Mouse (Mus musculus) lung, embryonic 15.5 days (tissue): ENCODE results near the gene Adck1. TPM values are rescaled to one million over a fixed set of nuclear protein-coding genes. Genes with fewer than 3 reads are reported as not detected.

Experiments used
- ATAC-seq: fragments of 200-750 bp; cut with Nextera tagmentation; 2 replicates; pipeline ENCODE4 v1.8.0; 2017; ENCODE audit warnings: moderate number of reproducible peaks, borderline replicate concordance; ENCODE audit not compliant: low FRiP score, low TSS enrichment; ENCODE audit errors: extremely low read depth
- H3K27ac ChIP-seq: fragments of 300-500 bp; sonication (generic); 2 replicates; pipeline ENCODE4 v1.5.1; 2015; ENCODE audit warnings: moderate library complexity, mild to moderate bottlenecking, inconsistent platforms
- H3K27me3 ChIP-seq: fragments of 300-500 bp; sonication (generic); 2 replicates; pipeline ENCODE4 v1.6.1; 2015; ENCODE audit warnings: inconsistent platforms
- H3K36me3 ChIP-seq: fragments of 300-500 bp; sonication (generic); 2 replicates; pipeline ENCODE4 v1.6.1; 2015; ENCODE audit warnings: inconsistent platforms
- H3K4me1 ChIP-seq: fragments of 300-500 bp; sonication (generic); 2 replicates; pipeline ENCODE4 v1.6.1; 2015; ENCODE audit warnings: inconsistent platforms
- H3K4me2 ChIP-seq: fragments of 300-500 bp; sonication (generic); 2 replicates; pipeline ENCODE4 v1.6.1; 2015; ENCODE audit warnings: inconsistent platforms, mild to moderate bottlenecking, moderate library complexity
- H3K4me3 ChIP-seq: fragments of 300-500 bp; sonication (generic); 2 replicates; pipeline ENCODE4 v1.5.1; 2015; ENCODE audit warnings: mild to moderate bottlenecking, inconsistent platforms
- H3K9ac ChIP-seq: fragments of 300-500 bp; sonication (generic); 2 replicates; pipeline ENCODE4 v1.6.1; 2015; ENCODE audit warnings: inconsistent platforms
- H3K9me3 ChIP-seq: fragments of 300-500 bp; sonication (generic); 2 replicates; pipeline ENCODE4 v1.6.1; 2016; ENCODE audit warnings: inconsistent platforms
- WGBS: fragments of 180-500 bp; shearing (Covaris S2); methylation state at CpG from one replicate; pipeline ENCODE4 v1.1.7; 2015; 5-methylcytosine and 5-hydroxymethylcytosine counted together
- polyA plus RNA-seq: library from polyadenylated mRNA; unstranded; fragments of >200 nt; fragmentation: Nextera tagmentation; extraction: Ambion mirVana; gene quantifications from 2 replicates; pipeline ENCODE4 v1.2.1, GENCODE M21; 2015

Adck1 gene
- polyA plus RNA-seq, 1 experiment from 2014 or later: 18.9 TPM

DNA sequence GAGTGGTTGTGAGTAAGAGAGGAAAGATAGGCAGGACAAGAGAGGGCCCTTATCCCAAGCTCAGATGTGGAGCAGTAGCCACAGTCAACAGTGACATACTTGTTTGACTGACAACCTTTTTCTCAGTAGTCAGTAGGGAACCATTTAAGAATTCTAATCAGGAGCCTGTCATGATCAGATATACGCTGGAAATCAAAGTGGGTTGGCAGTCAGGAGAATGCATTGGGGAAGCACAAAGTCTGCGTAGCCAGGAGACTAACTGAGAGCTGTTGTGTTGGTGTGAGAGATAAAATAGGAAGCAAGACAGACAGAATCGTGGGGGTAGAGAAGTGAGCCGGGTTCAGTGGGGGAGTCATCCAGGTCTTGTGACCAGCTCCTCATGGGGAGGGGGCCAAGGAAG lies 71.9 kb downstream of the Adck1 start:
- Histone ChIP-seq H3K9ac (no peak overlapping the region), H3K36me3 (no peaks in the 10 kb centered on the region), H3K9me3 (no peaks in the 10 kb centered on the region), H3K4me1 (no peaks in the 10 kb centered on the region), H3K4me3 (no peak overlapping the region), H3K27me3 (no peaks in the 10 kb centered on the region), H3K27ac (no peak overlapping the region), H3K4me2 (no peak overlapping the region)
- ATAC-seq: no peak
- 81% methylated on average over 4 of the region's 4 CpGs for WGBS

- H3K9ac ChIP-seq: no peak overlapping the region
- 87% methylated on average over 7 of the region's 7 CpGs for WGBS
- no peak overlapping the region for H3K4me2 ChIP-seq
- no peak overlapping the region for H3K4me3 ChIP-seq
- H3K27me3 ChIP-seq: no peaks in the 10 kb centered on the region
- no peak overlapping the region for H3K27ac ChIP-seq
- no peaks in the 10 kb centered on the region for H3K36me3 ChIP-seq
- no peaks in the 10 kb centered on the region for H3K9me3 ChIP-seq
- no peak for ATAC-seq
- H3K4me1 ChIP-seq: no peaks in the 10 kb centered on the region
Observed at GRCm38 (mm10) chr12:88433171-88433570, 72.8 kb downstream of the Adck1 start.

DNA sequence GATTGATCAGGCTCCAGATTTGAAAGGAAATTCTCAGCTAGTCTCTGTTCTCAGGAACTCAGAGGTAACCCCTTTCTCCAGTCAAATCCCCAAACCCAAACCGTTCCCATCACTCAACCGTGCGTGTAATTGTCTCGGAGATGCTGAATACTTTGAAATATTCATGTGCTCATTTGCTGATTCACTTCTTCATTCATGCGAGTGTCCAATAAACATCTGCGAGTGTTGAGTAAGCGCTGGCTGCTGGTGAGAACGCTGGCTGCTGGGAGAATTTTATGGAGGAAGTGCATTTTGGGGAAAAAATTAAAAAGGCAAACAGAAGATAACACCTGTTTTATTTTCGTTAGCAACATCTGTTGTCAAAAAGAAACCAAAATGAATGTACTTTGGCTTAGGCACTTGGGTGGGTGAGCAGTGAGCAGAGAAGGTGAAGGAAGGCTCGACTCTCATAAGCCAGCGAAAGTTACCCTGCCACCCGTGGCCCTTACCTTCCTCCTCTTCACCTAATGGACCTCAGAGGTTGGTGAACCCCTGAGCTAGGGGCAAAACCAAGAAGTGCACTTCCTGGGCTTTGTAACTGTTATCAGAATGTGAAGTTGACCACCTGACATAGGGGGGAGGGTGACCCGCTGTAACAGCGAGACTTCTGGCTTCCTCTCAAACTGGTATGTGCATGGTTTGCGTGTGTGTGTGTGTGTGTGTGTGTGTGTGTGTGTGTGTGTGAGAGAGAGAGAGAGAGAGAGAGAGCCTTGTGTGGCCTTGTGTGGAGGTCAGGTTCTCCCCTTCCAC lies 76.8 kb downstream of the Adck1 start:
- H3K4me3 ChIP-seq: no peak overlapping the region
- 66% methylated on average over 15 of the region's 15 CpGs for WGBS
- H3K27me3 ChIP-seq: no peaks in the 10 kb centered on the region
- H3K27ac ChIP-seq: no peak overlapping the region
- no peak for ATAC-seq
- H3K4me2 ChIP-seq: no peak overlapping the region
- H3K4me1 ChIP-seq: no peaks in the 10 kb centered on the region
- H3K9me3 ChIP-seq: no peaks in the 10 kb centered on the region
- no peak overlapping the region for H3K9ac ChIP-seq
- no peaks in the 10 kb centered on the region for H3K36me3 ChIP-seq

DNA sequence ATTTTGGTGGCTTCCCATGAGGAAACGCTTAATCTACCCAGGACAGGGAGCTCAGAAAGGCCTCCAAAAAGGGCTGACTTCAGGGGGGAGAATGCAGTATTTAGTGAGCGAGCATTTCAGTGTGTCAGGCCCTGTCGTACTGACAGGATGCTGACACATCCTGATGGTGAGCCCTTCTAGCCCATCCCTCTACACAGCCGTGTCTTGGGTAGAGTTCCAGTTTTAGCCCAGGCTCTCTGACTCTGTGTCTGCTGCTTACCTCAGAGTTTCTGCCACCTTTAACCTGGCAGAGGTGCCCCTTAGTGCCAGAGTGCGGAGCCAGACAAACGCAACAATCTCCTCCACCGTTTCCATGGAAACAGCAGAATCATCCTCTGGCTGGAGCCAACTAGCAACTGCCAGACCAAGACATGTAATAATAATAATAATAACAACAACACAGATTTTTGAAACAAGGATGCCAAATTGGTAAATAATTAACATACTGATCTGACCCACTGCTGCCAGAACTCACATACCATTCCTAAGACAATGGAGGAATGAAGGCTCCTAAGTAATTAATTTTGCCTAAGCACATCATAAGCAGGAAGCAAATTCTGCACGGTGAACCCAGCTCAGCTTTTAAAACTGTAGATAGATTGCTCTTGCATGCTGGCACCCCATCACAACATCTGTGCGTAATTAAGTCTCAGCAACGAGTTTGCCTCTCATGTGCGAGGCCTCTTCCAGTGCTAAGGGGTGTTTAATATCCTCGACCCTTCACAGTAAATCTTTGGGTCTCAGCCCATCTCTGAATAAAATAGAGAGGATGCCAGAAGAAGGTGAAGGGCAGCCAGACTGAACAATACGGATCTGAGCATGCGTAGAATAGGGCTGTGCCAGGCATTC lies 81.8 kb downstream of the Adck1 start:
- no peaks in the 10 kb centered on the region for H3K27me3 ChIP-seq
- H3K4me1 ChIP-seq: no peaks in the 10 kb centered on the region
- no peaks in the 10 kb centered on the region for H3K9me3 ChIP-seq
- 75% methylated on average over 14 of the region's 14 CpGs for WGBS
- H3K36me3 ChIP-seq: no peaks in the 10 kb centered on the region
- H3K4me3 ChIP-seq: no peak overlapping the region
- no peak overlapping the region for H3K9ac ChIP-seq
- no peak overlapping the region for H3K4me2 ChIP-seq
- no peak overlapping the region for H3K27ac ChIP-seq
- ATAC-seq: no peak

- H3K27me3 ChIP-seq: no peaks in the 10 kb centered on the region
- no peak overlapping the region for H3K4me2 ChIP-seq
- 66% methylated on average over 5 of the region's 5 CpGs for WGBS
- no peaks in the 10 kb centered on the region for H3K4me1 ChIP-seq
- no peaks in the 10 kb centered on the region for H3K36me3 ChIP-seq
- no peak for ATAC-seq
- H3K9me3 ChIP-seq: no peaks in the 10 kb centered on the region
- no peak overlapping the region for H3K4me3 ChIP-seq
- no peak overlapping the region for H3K9ac ChIP-seq
- H3K27ac ChIP-seq: no peak overlapping the region
Observed at GRCm38 (mm10) chr12:88444040-88444439, 83.7 kb downstream of the Adck1 start.

GRCm38 (mm10) chr12:88445471-88445870 lies 85.1 kb downstream of the Adck1 start:
- Histone ChIP-seq H3K4me1 (no peaks in the 10 kb centered on the region), H3K9me3 (no peaks in the 10 kb centered on the region), H3K9ac (no peak overlapping the region), H3K27me3 (no peaks in the 10 kb centered on the region), H3K4me2 (no peak overlapping the region), H3K36me3 (no peaks in the 10 kb centered on the region), H3K27ac (no peak overlapping the region), H3K4me3 (no peak overlapping the region)
- ATAC-seq: no peak
- WGBS: 90% methylated on average over 3 of the region's 3 CpGs

GRCm38 (mm10) chr12:88450658-88451563 lies 90.6 kb downstream of the Adck1 start:
- no peak overlapping the region for H3K27ac ChIP-seq
- 89% methylated on average over 4 of the region's 4 CpGs for WGBS
- no peaks in the 10 kb centered on the region for H3K36me3 ChIP-seq
- H3K9ac ChIP-seq: no peak overlapping the region
- H3K4me3 ChIP-seq: no peak overlapping the region
- H3K4me1 ChIP-seq: no peaks in the 10 kb centered on the region
- H3K9me3 ChIP-seq: no peaks in the 10 kb centered on the region
- H3K4me2 ChIP-seq: no peak overlapping the region
- ATAC-seq: no peak
- H3K27me3 ChIP-seq: no peaks in the 10 kb centered on the region

GRCm38 (mm10) chr12:88454701-88455410 lies 94.5 kb downstream of the Adck1 start:
- Histone ChIP-seq H3K36me3 (no peaks in the 10 kb centered on the region), H3K9me3 (no peaks in the 10 kb centered on the region), H3K27ac (no peak overlapping the region), H3K4me3 (no peak overlapping the region), H3K9ac (no peak overlapping the region), H3K27me3 (no peaks in the 10 kb centered on the region), H3K4me1 (no peaks in the 10 kb centered on the region), H3K4me2 (no peak overlapping the region)
- 53% methylated on average over 12 of the region's 12 CpGs for WGBS
- no peak for ATAC-seq

- no peak overlapping the region for H3K9ac ChIP-seq
- no peak for ATAC-seq
- 93% methylated on average over 1 of the region's 1 CpGs for WGBS
- H3K4me1 ChIP-seq: no peaks in the 10 kb centered on the region
- H3K4me3 ChIP-seq: no peak overlapping the region
- H3K4me2 ChIP-seq: no peak overlapping the region
- H3K9me3 ChIP-seq: no peaks in the 10 kb centered on the region
- no peak overlapping the region for H3K27ac ChIP-seq
- H3K27me3 ChIP-seq: no peaks in the 10 kb centered on the region
- H3K36me3 ChIP-seq: no peaks in the 10 kb centered on the region; the same call in 1 of the 2 replicates
Observed at GRCm38 (mm10) chr12:88457021-88457420, 96.7 kb downstream of the Adck1 start.

GRCm38 (mm10) chr12:88458936-88459335 lies 98.6 kb downstream of the Adck1 start:
- 88% methylated on average over 12 of the region's 12 CpGs for WGBS
- no peak for ATAC-seq
- Histone ChIP-seq H3K9ac (no peak overlapping the region), H3K36me3 (no peaks in the 10 kb centered on the region; the same call in 1 of the 2 replicates), H3K27ac (no peak overlapping the region), H3K9me3 (no peaks in the 10 kb centered on the region), H3K4me3 (no peak overlapping the region), H3K4me1 (no peaks in the 10 kb centered on the region), H3K4me2 (no peak overlapping the region), H3K27me3 (no peaks in the 10 kb centered on the region)

- WGBS: 68% methylated on average over 1 of the region's 1 CpGs
- H3K4me1 ChIP-seq: no peaks in the 10 kb centered on the region
- no peak overlapping the region for H3K27ac ChIP-seq
- no peak overlapping the region for H3K4me2 ChIP-seq
- no peaks in the 10 kb centered on the region for H3K27me3 ChIP-seq
- no peaks in the 10 kb centered on the region for H3K9me3 ChIP-seq
- H3K4me3 ChIP-seq: no peak overlapping the region
- H3K9ac ChIP-seq: no peak overlapping the region
- no peaks in the 10 kb centered on the region; the same call in 1 of the 2 replicates for H3K36me3 ChIP-seq
- no peak for ATAC-seq
Observed at GRCm38 (mm10) chr12:88459461-88459860, 99.1 kb downstream of the Adck1 start.
